Mouse (Mus musculus): ENCODE measurements around the gene Tctn1. TPM values are rescaled to one million over a fixed set of nuclear protein-coding genes. Genes with fewer than 3 reads are reported as not detected.
"Not testable (repeated sequence)": the region's sequence is repeated elsewhere in the genome, so short reads cannot be mapped to it uniquely, and the experiment has no call there.

Gene Tctn1
- total RNA-seq, 2 experiments from 2014 or later: 7.6 to 10.0 TPM

DNA sequence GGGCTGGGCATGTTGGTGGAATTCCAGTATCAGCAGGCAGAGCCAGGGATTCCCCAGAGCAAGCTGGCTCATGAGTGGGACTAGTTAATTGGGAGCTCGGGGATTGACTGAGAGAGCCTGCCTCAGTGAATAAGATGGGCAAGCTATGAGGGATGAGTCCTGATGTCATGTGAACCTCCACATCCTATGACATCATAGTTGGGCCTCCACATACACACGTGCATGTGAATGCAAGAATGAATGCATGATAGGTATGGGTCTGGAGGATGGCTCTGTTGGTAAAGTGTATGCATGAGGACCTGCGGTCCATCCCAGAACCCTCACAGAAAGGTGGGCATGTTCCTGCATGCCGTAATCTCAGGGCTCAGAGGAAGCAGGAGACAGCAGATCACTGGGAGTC is 43.2 kb downstream of the Tctn1 start:
- DNase-seq (ENCODE audit: low spot score in 2 of 2): no peak

GRCm38 (mm10) chr5:122219655-122220629 is 44.3 kb downstream of the Tctn1 start:
- DNase-seq (ENCODE audit: low spot score in 2 of 2): no peak

DNA sequence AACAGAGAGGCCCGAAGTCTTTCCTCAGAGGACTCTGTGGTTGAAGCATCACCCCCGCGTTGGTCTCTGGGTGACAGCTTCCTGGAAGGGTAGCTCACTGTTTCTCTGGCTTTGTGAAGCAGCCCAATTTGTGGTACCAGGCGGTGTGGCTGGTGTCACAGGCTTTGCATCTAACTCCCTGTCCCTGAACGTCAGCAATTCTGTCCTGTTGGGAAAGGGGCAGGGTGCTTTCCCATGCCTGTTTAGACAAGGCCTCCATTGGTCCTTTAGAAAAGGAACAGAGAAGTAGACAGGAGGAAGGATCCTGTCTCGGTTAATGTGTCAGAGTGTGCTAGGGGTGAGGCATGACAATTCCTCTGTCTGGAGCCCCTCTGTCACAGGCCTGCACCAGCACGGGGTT is 45.3 kb downstream of the Tctn1 start:
- no peak for DNase-seq (ENCODE audit: low spot score in 2 of 2)

GRCm38 (mm10) chr5:122218109-122218905 is 46.0 kb downstream of the Tctn1 start:
- DNase-seq (ENCODE audit: low spot score in 2 of 2): no peak

DNA sequence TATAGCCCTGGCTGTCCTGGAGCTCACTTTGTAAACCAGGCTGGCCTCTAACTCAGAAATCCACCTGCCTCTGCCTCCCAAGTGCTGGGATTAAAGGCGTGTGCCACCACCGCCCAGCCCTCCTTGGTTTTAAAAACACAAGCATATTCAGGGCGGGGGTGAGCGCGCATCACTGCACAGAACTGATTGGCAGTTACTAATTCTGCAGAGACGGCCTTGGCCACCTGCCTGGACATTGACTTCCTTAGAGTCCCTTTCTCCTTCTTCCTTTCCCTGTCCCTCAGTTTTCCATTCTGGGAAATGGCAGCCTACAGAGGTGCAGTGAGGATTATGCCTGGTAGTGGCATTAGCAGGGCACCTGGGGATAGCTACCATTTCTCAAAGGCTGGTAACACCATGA is 46.6 kb downstream of the Tctn1 start:
- DNase-seq (ENCODE audit: low spot score in 2 of 2): no peak

GRCm38 (mm10) chr5:122213861-122214260 is 50.4 kb downstream of the Tctn1 start:
- no peak for DNase-seq (ENCODE audit: low spot score in 2 of 2)

- DNase-seq (ENCODE audit: low spot score in 2 of 2): not testable (repeated sequence)
Observed at GRCm38 (mm10) chr5:122212820-122213219, 51.4 kb downstream of the Tctn1 start.

GRCm38 (mm10) chr5:122212125-122212524 is 52.1 kb downstream of the Tctn1 start:
- no peak for DNase-seq (ENCODE audit: low spot score in 2 of 2)

- DNase-seq (ENCODE audit: low spot score in 2 of 2): no peak
Observed at GRCm38 (mm10) chr5:122210890-122211289, 53.4 kb downstream of the Tctn1 start.

DNA sequence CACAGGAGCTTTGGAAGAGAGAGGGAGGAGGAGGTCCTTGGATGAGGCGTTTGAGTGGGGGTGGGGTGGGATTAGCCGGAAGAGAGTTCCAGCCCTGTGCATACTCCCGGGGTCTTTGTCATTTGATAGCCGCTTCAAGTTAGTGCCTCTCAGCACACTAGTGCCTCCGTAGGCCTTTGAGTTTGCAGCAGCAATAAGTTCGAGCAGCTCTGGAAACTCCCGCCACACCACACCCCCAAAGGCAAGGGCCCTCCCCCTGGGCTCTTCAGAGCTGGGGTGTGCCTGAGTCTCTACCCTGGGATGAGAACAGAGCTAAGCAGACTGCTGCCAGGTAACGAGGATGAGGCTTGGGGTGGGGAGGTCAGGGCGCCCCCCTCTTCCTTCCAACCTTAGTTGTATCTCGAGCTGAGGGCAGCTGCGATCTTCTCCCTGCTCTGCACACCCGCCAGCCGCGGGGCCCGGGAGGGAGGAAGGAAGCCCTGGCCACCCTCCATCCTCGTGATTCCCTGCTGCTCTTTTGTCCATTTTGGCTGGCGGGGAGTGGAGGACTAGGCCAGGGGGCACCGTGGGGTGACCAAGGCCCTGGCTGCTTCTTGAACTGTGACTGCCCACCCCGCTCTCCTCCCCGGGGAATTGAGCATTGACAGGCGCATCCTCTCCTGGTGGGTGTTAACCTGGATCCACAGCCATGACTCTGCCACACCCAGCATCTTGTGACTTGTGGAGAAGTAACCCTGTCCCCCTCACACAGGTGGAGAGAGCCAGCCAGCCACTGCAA is 54.5 kb downstream of the Tctn1 start:
- peak; percentile 42 to 69 for DNase-seq (ENCODE audit: low spot score in 2 of 2)

DNA sequence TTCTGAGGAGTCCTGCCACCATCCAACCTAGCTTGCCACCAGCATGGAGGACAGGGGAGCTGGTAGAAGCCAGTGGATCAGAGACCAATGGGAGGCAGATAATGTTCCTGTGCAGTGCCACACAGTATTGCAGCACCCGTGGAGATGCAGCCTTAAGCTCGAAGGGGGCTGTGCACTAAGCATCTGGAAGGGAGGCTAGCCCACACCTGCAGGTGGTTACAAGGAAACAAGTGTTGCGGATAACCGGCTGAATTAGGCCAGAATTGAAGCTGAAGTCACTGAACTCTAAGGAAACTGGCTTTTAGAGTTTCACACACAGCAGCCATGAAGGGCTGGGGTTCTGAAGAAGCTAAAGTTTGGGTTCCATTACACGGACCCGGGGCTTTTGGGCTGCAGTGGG is 55.4 kb downstream of the Tctn1 start:
- no peak for DNase-seq (ENCODE audit: low spot score in 2 of 2)

GRCm38 (mm10) chr5:122206475-122206874 is 57.8 kb downstream of the Tctn1 start, which contains the start of gene Hvcn1:
Gene Hvcn1 (plus strand): TSS chr5:122206804.
- DNase-seq (ENCODE audit: low spot score in 2 of 2): no peak

DNA sequence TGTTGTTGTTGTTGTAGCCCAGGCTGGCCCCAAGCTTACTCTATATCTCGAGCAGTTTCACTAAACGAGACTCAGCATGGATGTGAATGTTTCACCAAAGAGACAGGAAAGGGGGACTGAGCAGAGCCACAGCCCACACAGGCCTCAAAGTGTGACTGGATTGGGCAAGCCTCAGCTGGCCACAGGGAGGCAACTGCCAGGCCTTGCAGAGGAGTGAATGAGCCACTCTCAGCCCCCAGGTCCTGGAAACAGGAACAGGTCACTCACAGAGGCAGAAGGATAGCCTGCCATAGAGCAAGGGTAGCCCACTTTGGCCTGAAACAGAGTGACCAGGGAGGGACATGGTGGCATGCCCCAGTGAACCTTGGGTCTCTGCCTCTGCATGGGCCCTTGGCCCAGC is 60.1 kb downstream of the Tctn1 start:
- DNase-seq (ENCODE audit: low spot score in 2 of 2): no peak

DNA sequence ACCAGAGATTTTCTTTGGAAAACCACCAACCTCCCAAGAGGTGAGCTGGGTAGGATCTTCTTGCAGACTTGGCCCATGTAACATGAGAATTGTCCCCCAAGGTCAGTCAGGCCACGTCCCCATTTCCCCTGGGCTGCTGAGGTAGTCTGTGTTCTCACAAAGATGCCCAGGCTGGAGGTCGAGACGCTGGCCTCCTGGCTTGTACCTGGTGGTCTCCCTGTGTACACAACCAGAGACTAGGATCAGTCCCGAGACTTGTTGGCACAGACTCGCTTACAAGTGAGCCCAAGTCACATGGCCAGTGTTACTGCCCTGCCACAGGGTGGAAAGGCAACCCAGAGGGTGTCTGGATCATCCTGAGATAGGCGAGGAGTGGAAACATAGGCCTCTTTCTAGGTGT is 62.4 kb downstream of the Tctn1 start:
- DNase-seq (ENCODE audit: low spot score in 2 of 2): no peak

GRCm38 (mm10) chr5:122200872-122201271 is 63.4 kb downstream of the Tctn1 start:
- DNase-seq (ENCODE audit: low spot score in 2 of 2): no peak

DNA sequence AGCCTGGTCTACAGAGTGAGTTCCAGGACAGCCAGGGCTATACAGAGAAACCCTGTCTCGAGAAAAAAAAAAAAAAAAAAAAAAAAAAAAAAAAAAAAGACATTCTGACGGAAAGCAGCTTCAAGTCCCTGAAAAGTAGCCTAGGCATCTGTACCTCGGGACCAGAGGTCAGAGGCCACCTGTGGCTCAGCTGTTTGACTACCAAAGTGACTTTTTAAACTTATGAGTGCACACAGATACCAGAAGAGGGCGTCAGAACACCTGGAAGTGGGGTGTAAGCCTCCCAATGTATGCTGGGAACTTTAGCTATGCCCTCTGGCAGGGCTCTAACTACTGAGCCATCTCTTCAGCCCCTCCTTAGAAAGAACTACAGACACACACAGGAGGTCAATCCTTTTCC is 71.9 kb downstream of the Tctn1 start:
- no peak for DNase-seq (ENCODE audit: low spot score in 2 of 2)

GRCm38 (mm10) chr5:122191269-122192063 is 72.8 kb downstream of the Tctn1 start:
- DNase-seq (ENCODE audit: low spot score in 2 of 2): no peak

- no peak for DNase-seq (ENCODE audit: low spot score in 2 of 2)
Observed at GRCm38 (mm10) chr5:122190465-122190864, 73.8 kb downstream of the Tctn1 start.

DNA sequence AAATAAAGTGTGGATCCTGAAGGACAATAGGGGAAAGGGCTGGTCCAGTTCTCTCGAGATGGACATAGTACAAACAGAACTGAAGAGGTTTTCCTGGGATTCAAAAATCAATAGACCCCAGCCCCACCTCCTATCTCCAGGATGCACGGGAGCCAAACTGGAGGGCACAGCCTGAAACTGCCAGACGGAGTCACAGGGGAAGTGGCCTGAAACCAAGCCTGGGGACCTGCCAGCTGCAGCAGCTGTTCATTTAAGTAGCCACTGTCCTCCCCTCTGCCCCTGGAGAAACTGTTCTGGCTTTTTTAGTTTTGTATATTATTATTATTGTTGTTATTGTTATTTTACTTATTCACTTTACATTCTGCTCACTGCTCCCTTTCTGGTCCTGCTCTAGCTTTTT is 75.1 kb downstream of the Tctn1 start:
- DNase-seq (ENCODE audit: low spot score in 2 of 2): no peak

Measured in gastrocnemius, postnatal 4 days (tissue).